Mouse (Mus musculus) forebrain, embryonic 11.5 days (tissue): ENCODE measurements around the gene Scn11a. TPM values are rescaled to one million over a fixed set of nuclear protein-coding genes. Genes with fewer than 3 reads are reported as not detected.

ENCODE experiments used
- ATAC-seq: fragments of 200-750 bp; cut with Nextera tagmentation; replicated peaks from 2 replicates; pipeline ENCODE4 v1.8.0; 2017; ENCODE audit warnings: moderate TSS enrichment; ENCODE audit not compliant: low FRiP score
- DNase-seq: peaks from one replicate; pipeline ENCODE4 v3.0.0-alpha.2; 2017; ENCODE audit warnings: low spot score
- H3K27ac ChIP-seq: fragments of 300-500 bp; sonication (generic); 2 replicates; pipeline ENCODE4 v1.5.1; 2014; ENCODE audit warnings: low read depth, low read length
- H3K27me3 ChIP-seq: fragments of 300-500 bp; sonication (generic); 2 replicates; pipeline ENCODE4 v1.6.1; 2014; ENCODE audit warnings: mild to moderate bottlenecking, low read length, mixed read lengths; ENCODE audit not compliant: control insufficient read depth, insufficient read depth
- H3K36me3 ChIP-seq: fragments of 300-500 bp; sonication (generic); 2 replicates; pipeline ENCODE4 v1.6.1; 2014; ENCODE audit warnings: mild to moderate bottlenecking, low read length, moderate library complexity, mixed read lengths; ENCODE audit not compliant: control insufficient read depth, insufficient read depth
- H3K4me1 ChIP-seq: fragments of 300-500 bp; sonication (generic); replicated peaks from 2 replicates; pipeline ENCODE4 v1.6.1; 2014; ENCODE audit warnings: low read length, mixed read lengths; ENCODE audit not compliant: control insufficient read depth, insufficient read depth
- H3K4me2 ChIP-seq: fragments of 300-500 bp; sonication (generic); 2 replicates; pipeline ENCODE4 v1.6.1; 2014; ENCODE audit warnings: low read depth, mild to moderate bottlenecking, low read length, moderate library complexity, mixed read lengths; ENCODE audit not compliant: severe bottlenecking
- H3K4me3 ChIP-seq: fragments of 300-500 bp; sonication (generic); 2 replicates; pipeline ENCODE4 v1.5.1; 2014; ENCODE audit warnings: low read depth, low read length
- H3K9ac ChIP-seq: fragments of 300-500 bp; sonication (generic); 2 replicates; pipeline ENCODE4 v1.6.1; 2014; ENCODE audit warnings: low read length
- H3K9me3 ChIP-seq: fragments of 300-500 bp; sonication (generic); 2 replicates; pipeline ENCODE4 v1.6.1; 2016; ENCODE audit warnings: low read length, mixed read lengths; ENCODE audit not compliant: control insufficient read depth
- WGBS: fragments of 180-500 bp; shearing (Covaris S2); extraction: QIAGEN DNeasy Blood & Tissue Kit; methylation state at CpG from one replicate; pipeline ENCODE4 v1.1.7; 2014; 5-methylcytosine and 5-hydroxymethylcytosine counted together
- polyA plus RNA-seq: library from polyadenylated mRNA; unstranded; fragments of >200 nt; fragmentation: Nextera tagmentation; extraction: Ambion mirVana; gene quantifications from 2 replicates; pipeline ENCODE4 v1.2.1, GENCODE M21; 2014

Scn11a gene
- polyA plus RNA-seq, 1 experiment from 2014 or later = 1.5 TPM

DNA sequence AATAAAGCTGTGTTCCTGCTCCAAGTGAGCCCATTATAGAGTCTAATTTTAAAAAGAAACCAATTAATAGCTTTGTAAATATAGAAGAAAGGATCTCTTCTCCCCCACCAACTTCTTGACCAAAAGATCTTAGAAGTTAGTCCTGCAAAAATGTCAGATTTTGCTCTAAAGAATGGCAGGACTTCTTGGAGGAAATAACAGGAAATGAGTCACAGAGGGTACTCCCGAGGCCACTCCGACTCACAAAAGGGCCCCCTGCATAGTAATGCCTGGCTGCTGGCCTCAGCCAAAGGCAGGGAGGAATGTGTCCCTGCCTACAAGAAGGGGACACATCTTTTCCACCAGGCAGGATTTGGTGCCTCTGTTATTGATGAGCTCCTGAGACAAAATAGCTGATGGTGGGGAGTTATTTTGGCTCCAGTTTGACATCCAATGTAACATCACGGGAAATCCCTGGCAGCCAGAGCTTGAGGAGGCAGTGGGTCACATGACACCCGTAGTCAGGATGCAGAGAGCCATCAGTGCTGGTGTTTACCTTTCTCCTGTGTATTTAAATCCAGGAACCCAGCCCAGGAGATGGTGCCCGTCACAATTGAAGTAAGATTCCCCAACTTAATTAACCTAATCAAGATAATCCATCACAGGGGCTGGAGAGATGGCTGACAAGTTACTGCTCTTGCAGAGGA is 84.0 kb downstream of the Scn11a start:
- no peak overlapping the region for H3K4me3 ChIP-seq
- DNase-seq (no peak), ATAC-seq (no peak)
- H3K27ac ChIP-seq = no peak overlapping the region
- no peaks in the 10 kb centered on the region for H3K36me3 ChIP-seq
- H3K4me2 ChIP-seq = no peak overlapping the region
- H3K9me3 ChIP-seq = no peaks in the 10 kb centered on the region
- H3K27me3 ChIP-seq = no peaks in the 10 kb centered on the region
- WGBS = 56% methylated on average over 5 of the region's 5 CpGs
- no peak overlapping the region for H3K9ac ChIP-seq
- no peaks in the 10 kb centered on the region for H3K4me1 ChIP-seq

DNA sequence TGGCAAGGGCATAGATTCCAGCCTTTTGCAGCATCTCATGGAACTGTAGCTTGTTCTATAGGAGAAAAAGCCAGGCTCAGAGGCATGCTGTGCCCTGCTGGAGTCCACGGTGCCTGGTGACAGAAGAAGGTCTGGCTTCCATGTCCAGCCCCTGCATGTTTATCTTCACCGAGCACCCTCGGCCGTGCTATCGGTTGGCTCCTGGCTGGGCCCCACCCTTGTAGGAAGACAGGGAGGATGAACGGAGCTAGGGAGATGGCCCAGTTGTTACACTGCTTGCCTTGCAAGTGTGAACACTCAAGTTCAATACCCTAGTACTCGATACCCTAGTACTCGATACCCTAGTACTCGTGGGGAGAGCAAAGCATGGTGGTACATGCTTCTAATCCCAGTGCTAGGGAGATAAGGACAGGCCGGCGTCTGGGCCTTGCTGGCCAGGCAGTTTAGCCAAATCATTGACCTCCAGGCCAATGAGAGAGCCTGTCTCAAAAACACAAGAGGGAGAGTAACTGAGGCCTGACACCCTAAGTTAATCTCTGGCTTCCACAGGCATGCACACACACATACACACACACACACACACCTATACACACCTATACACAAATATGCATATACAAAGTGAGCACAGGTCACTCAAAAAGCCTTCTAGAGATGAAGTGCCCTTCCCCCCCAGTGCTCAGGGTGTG is 96.7 kb downstream of the Scn11a start:
- Histone ChIP-seq H3K4me2 (no peak overlapping the region), H3K27me3 (no peaks in the 10 kb centered on the region), H3K4me1 (peaks cover 6% of the 10 kb centered on the region; the same call in 1 of the 2 replicates), H3K36me3 (no peaks in the 10 kb centered on the region), H3K27ac (no peak overlapping the region), H3K9ac (no peak overlapping the region), H3K9me3 (no peaks in the 10 kb centered on the region), H3K4me3 (no peak overlapping the region)
- WGBS = 86% methylated on average over 11 of the region's 11 CpGs
- no peak for ATAC-seq
- no peak for DNase-seq

GRCm38 (mm10) chr9:119726990-119727389 is 98.3 kb downstream of the Scn11a start:
- Histone ChIP-seq H3K9me3 (no peaks in the 10 kb centered on the region), H3K27me3 (no peaks in the 10 kb centered on the region), H3K27ac (no peak overlapping the region), H3K36me3 (no peaks in the 10 kb centered on the region), H3K9ac (no peak overlapping the region), H3K4me1 (peaks cover 6% of the 10 kb centered on the region; the same call in 1 of the 2 replicates), H3K4me2 (no peak overlapping the region), H3K4me3 (no peak overlapping the region)
- 90% methylated on average over 4 of the region's 4 CpGs for WGBS
- DNase-seq (no peak), ATAC-seq (no peak)

GRCm38 (mm10) chr9:119725293-119725862 is 99.9 kb downstream of the Scn11a start:
- ATAC-seq (no peak), DNase-seq (no peak)
- 80% methylated on average over 6 of the region's 6 CpGs for WGBS
- Histone ChIP-seq H3K36me3 (no peaks in the 10 kb centered on the region), H3K4me2 (no peak overlapping the region), H3K27ac (no peak overlapping the region), H3K4me1 (no peaks in the 10 kb centered on the region), H3K27me3 (no peaks in the 10 kb centered on the region), H3K9me3 (no peaks in the 10 kb centered on the region), H3K9ac (no peak overlapping the region), H3K4me3 (no peak overlapping the region)

DNA sequence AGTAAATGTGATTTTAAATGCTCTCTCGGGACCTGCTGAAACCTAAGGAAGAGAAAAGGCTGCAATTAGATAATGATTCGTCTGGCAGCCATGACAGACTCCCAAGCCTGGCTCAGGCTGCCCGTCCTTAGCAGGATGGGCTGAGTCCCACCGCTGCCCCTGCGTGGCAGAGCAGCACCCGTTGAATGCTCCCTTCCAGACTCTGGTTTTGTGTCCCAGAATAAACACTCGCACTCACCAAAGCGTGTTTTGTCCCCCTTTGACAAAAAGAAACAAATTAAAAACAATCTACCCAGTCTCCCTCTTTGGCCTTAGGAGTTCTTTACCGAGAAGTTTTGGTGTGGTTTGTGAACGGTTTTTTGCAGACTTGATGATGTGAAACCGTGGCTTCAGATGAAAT is 106.0 kb downstream of the Scn11a start, which contains the start of gene Scn10a:
Gene Scn10a, minus strand, starts transcription at position 101 of the 400 bp plus-strand sequence.
- H3K9ac ChIP-seq = no peak within 1 kb of the TSS
- H3K27me3 ChIP-seq = no peaks in the 10 kb centered on the region
- no peak within 1 kb of the TSS for H3K27ac ChIP-seq
- H3K36me3 ChIP-seq = no peaks in the 10 kb centered on the region
- no peak within 1 kb of the TSS for H3K4me3 ChIP-seq
- H3K9me3 ChIP-seq = no peaks in the 10 kb centered on the region
- DNase-seq (no peak), ATAC-seq (no peak)
- H3K4me2 ChIP-seq = no peak within 1 kb of the TSS
- WGBS = 90% methylated on average over 11 of the region's 11 CpGs
- H3K4me1 ChIP-seq = no peaks in the 10 kb centered on the region

GRCm38 (mm10) chr9:119706700-119707099 is 118.6 kb downstream of the Scn11a start:
- DNase-seq = peak; percentile 85
- no peaks in the 10 kb centered on the region for H3K4me1 ChIP-seq
- ATAC-seq = no peak
- H3K27me3 ChIP-seq = no peaks in the 10 kb centered on the region
- H3K36me3 ChIP-seq = no peaks in the 10 kb centered on the region
- 12% methylated on average over 6 of the region's 6 CpGs for WGBS
- H3K9me3 ChIP-seq = no peaks in the 10 kb centered on the region
- no peak overlapping the region for H3K4me3 ChIP-seq
- H3K27ac ChIP-seq = no peak overlapping the region
- H3K4me2 ChIP-seq = no peak overlapping the region
- no peak overlapping the region for H3K9ac ChIP-seq

Other genes starting within 250 kb of the Scn11a start
- 3.0 and 3.2 TPM in 2 replicates for gene Scn5a, start 246.4 kb downstream of the Scn11a start, polyA plus RNA-seq
- gene Scn10a, start 106.1 kb downstream of the Scn11a start, polyA plus RNA-seq = 0.04 TPM in 1 of 2 replicates, not detected in the other
- gene Wdr48, start 69.4 kb upstream of the Scn11a start, polyA plus RNA-seq = 60.7 and 67.0 TPM in 2 replicates
- gene Gorasp1, start 112.1 kb upstream of the Scn11a start, polyA plus RNA-seq = 19.3 and 25.7 TPM in 2 replicates
- 0.11 and 0.33 TPM in 2 replicates for gene Ttc21a, start 112.2 kb upstream of the Scn11a start, polyA plus RNA-seq
- 1.5 and 1.6 TPM in 2 replicates for gene Csrnp1, start 159.2 kb upstream of the Scn11a start, polyA plus RNA-seq
- not detected in 2 replicates for gene Xirp1, start 198.1 kb upstream of the Scn11a start, polyA plus RNA-seq
- 3.7 and 3.9 TPM in 2 replicates for gene Cx3cr1, start 244.4 kb upstream of the Scn11a start, polyA plus RNA-seq